Mouse (Mus musculus): ENCODE results near the gene Trappc6a.

The Trappc6a gene

GRCm38 (mm10) chr7:19508150-19508923 is at the start of gene Trappc6a, which contains the start of gene Bloc1s3:
Gene Trappc6a (plus strand): TSS chr7:19508395.
Gene Bloc1s3 (minus strand): TSS chr7:19508367.
- peak; percentile 96 for DNase-seq (ENCODE audit: low spot score)

DNA sequence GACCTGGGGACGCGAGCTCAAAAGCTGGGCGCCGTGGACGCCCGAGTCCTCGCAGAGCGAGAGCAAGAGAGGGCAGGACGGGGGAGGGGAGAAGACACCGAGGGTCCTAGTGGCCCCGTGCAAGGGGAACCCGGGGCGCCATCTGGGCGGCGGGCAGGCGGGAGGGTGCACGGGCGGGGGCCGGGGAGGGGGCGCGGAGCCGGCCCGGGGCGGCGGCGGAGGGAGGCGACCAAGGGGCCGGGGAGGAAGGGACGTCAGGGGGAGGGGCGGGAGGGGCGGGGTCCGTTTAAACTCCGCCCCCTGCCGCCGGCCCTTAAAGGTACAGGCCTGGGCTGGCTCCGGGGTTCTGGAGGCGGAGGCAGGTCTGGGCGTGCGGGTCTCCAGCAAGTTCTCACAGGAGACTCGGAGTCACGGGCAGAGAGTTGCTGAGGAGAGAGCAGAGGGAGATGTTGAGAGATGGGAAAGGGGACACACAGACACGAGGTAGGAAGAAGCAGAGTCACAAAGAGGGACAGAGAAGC is 49.5 kb upstream of the Trappc6a start, which contains the start of gene Mark4:
Gene Mark4, minus strand, starts transcription at position 231 of the 521 bp plus-strand sequence.
- peak; percentile 90 for DNase-seq (ENCODE audit: low spot score)

DNA sequence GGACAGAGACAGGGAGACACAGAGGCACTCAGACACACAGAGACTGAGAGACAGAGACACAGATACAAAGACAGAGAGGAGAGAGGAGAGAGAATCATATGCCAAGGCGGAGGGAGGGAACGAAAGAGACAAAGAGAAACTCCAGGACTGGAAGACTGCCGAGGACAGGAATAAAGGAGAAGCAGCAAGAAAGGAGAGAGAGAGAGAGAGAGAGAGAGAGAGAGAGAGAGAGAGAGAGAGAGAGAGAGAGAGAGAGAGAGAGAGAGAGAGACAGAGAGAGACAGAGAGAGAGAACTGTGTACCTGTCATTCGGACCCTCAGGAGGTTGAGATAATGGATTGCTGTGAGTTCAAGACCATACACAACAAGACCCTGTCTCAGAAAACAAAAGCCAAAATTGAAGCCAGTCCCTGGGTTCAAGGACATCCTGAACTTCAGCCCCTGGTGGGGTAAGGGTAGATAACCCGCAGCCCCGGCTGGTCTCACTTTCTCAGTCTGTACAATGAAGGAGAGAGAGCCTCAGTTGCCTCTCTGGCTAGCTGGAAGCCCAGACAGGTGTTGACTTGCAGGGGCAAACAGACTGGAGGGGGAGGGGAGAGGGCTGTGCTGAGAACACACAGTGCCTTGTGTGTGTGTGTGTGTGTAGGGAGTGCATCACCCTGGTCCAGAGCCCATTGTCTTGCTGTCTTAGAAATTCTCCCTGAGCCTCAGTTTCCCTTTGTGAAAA is 48.9 kb upstream of the Trappc6a start:
- DNase-seq (ENCODE audit: low spot score) = no peak

DNA sequence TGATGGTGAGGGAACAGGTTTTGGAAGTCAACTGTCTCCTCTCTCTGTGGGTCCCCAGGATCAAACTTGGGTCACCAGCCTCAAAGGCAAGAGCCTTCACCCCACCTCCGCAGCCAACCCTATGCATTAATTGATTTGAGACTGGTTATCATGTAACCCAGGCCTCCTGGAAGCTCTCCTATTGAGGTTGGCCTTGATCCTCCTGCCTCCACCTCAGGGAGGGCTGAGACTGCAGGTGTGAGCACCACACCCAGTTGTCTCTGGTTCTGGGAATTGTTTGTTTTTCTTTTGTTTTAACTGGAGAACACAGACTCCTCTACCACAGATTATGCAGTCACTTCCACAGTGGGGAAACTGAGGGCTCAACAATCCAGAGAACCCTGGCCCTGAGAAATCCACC is 47.7 kb upstream of the Trappc6a start:
- no peak for DNase-seq (ENCODE audit: low spot score)

DNA sequence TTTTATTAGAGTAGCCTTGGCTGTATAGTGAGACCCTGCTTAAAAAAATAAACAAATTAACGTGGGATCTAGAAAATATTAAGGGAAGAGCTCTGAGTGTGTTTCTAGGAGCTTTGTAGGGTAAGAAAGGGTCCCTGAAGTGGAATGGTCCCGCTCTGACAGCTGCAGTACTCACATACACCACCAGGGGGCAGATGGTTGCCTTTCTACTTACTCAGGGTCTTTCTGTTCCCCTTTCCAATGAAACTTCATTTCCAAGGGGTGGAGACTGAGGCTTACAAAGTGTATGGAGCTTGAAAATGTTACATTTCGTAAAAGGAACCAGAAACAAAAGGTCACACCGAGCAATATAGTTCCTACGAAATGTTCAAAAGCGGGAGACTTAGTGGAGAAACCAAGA is 46.7 kb upstream of the Trappc6a start:
- peak; percentile 94 for DNase-seq (ENCODE audit: low spot score)

DNA sequence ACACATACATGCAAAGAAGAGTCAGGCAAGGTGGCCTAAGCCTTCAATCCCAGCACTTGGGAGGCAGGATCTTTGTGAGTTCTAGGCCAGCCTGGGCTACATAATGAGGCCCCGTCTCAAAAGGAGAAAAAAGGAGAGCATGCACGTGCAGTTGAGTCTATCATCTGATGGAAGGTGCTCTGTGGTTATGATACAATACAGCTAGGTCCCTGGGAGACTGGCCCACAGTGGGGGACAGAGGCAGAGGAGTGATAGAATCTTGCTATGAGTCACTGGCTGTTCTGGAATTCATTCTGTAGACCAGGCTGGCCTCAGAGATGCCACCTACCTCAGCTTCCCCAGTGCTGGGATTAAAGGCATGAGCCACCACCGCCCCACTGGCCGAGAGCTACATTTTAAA is 45.8 kb upstream of the Trappc6a start:
- no peak for DNase-seq (ENCODE audit: low spot score)

DNA sequence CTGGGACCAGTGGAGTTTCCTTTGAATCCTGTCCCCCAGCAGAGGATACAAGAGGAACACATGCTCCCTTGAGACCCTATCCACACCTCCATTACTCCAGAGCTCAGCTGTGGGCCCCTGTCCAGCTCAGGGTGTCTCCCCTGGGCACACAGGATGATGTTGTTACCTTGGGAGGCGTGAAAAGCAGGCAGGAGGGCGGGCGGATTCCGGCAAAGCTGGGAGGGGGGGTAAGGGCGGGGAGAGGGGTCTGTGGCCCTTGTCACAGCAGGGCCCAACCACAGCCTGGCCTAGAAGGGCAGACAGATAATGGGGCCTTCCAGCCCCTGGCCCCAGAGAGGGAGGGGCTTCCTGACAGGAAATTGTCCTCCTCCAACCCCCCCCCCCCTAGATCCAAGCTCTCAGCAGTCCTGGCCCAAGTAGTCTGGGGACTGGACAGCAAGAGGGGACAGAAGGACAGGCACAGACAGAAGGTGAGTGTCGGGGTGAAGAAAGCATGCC is 45.3 kb upstream of the Trappc6a start, which contains the start of gene Exoc3l2:
Gene Exoc3l2, plus strand, starts transcription at position 448 of the 498 bp plus-strand sequence.
- no peak for DNase-seq (ENCODE audit: low spot score)

DNA sequence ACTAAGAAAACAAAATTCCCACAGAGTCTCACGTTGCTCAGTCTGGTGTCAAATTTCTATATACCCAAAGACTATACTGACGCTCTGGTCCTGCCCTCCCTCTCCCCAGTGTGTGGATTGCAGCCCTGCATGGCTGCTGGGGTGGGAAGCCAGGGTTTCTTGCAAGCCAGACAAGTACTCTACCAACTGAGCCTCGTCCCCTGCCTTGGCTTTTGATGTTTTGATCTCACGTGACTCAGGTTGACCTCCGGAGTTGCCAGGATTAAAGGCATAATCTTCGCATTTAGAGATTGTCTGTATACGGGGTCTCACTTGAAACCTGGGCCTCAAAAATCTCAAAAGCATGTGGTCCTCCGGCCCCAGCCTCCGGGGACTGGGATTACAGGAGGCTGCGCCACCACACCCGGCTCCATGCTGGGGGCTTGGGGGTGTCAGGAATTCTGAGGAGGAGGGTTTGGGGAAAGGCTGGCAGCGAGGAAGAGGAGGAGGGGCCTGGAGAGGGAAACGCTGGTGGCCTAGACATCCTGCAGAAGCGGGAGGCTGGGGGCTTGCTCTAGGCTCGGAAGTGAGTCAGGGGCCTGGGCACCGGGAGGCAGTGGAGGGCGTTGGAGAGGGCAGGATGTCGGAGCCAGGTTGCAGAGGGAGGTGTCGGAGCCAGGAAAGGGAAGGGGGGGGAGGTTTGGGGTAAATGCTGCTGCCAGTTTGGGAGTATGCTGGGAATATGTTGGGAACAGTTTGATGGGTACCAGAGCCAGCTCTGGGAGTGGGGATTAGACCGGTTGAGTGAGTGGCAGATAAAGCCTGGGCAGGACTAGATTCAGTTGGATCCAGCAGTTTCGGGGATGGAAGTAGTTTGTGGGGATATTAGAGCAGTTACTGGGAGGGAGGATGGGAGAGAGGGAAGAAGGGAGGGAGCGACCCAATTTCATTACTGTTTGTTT is 43.6 kb upstream of the Trappc6a start:
- no peak for DNase-seq (ENCODE audit: low spot score)

- DNase-seq (ENCODE audit: low spot score) = no peak
Observed at GRCm38 (mm10) chr7:19466602-19467145, 41.5 kb upstream of the Trappc6a start.

GRCm38 (mm10) chr7:19467638-19468037 is 40.6 kb upstream of the Trappc6a start:
- no peak for DNase-seq (ENCODE audit: low spot score)

DNA sequence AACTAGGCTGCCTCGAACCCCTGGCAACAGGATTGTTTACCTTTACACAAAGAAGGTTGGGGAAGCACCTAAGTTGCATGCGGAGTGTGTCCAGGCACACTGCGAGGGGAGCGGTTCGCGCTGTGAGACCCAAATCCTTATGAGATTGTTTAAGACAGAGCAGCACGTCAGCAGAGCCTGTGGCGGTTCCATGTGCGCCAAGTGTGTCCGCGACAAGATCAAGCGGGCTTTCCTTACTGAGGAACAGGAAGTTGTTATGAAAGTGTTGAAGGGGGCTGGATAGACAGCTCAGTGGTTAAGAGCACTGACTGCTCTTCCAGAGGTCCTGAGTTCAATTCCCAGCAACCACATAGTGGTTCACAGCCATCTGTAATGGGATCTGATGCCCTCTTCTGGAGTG is 39.9 kb upstream of the Trappc6a start:
- DNase-seq (ENCODE audit: low spot score) = no peak

DNA sequence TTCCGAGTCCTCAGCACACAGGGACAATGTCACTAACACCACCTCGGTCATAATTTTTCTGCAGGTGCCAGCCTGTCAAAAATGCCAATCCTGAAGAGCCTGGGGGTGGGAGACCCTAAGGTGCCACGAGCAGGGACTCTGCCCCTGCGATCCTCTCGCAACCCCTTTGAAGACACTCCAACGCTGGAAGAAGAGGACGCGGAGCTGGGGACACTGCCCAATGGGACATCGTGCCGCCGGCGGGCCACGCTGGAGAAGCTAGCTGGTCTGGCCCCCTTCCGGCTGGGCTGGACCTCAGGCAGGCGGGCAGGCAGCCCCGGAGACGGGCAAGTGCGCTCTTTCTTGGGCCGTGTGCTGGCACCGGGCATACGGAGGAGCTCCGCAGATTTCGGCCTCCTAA is 38.8 kb upstream of the Trappc6a start:
- DNase-seq (ENCODE audit: low spot score) = no peak

DNA sequence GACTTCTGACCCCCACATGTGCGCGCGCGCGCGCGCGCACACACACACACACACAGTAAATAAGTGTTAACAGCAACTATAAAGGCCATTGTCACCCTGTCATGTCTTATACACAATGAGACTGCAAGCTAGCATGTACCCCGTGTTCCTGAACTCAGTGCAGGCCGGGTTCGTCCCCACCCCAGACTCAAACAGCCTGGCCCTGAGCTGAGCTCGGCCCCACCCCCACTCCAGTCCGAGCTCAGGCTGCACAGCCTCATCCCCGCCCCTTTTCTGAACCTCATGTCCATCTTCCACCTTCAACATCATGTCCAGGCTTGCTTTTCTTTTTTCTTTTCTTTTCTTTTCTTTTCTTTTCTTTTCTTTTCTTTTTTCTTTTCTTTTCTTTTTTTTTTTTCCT is 37.9 kb upstream of the Trappc6a start:
- no peak for DNase-seq (ENCODE audit: low spot score)

- DNase-seq (ENCODE audit: low spot score) = no peak
Observed at GRCm38 (mm10) chr7:19472403-19472802, 35.8 kb upstream of the Trappc6a start.

DNA sequence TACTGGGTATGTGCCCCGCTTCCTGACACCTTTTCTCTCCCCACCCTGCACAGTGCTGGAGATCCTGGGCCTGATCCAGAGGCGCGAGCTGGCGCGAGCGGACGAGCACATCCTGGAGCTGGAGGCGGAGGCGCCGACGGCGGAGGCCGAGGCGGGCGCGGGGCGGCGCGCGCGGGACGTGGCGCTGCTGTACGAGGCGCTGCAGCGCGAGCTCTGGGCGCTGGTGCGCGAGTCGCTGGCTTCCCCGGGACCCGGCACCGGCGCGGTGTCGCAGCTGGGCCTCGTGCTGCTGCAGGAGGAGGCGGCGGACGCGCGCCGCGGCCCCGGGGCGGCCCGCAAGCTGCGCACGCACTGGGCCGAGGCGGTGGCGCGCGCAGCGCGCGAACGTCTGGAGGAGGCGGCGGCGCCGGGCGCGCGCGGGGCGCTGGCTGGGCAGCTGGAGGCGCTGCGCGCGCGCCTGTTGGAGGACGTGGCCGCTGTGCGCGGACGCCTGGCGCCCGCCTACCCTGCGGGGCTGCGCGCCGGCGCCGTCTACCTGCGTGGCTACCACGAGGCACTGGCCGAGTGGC is 34.2 kb upstream of the Trappc6a start:
- DNase-seq (ENCODE audit: low spot score) = peak; percentile 75

- DNase-seq (ENCODE audit: low spot score) = no peak
Observed at GRCm38 (mm10) chr7:19477084-19477483, 31.1 kb upstream of the Trappc6a start.

GRCm38 (mm10) chr7:19477624-19478384 is 30.4 kb upstream of the Trappc6a start:
- no peak for DNase-seq (ENCODE audit: low spot score)

- no peak for DNase-seq (ENCODE audit: low spot score)
Observed at GRCm38 (mm10) chr7:19483281-19483680, 24.9 kb upstream of the Trappc6a start.

GRCm38 (mm10) chr7:19485488-19485887 is 22.7 kb upstream of the Trappc6a start:
- no peak for DNase-seq (ENCODE audit: low spot score)

DNA sequence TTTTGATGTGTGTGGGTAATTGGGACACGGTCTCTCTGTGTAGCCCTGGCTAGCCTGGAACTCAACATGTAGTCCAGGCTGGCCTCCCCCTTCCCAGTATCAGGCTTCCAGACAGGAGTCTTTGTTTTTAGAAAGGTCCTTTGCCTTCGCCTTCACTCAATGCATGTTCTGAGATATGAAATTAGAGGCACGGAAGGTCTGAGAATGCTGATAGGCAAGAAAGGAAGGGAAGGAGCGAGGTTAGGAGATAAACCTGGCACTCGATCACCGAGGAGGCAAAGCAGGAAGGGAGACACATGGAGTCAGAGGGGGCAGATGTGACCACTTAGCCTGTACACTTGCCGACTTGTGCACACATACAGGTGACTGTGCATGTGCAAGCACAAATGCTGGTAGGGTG is 21.6 kb upstream of the Trappc6a start:
- DNase-seq (ENCODE audit: low spot score) = no peak

All from retina, embryonic 14.5 days (tissue).